In genomic region chr4:154409237-154409721, GRCm38 (mm10) we compare ENCODE assay signal across 12 mouse cellular contexts.
A peak's percentile ranks its signal among the peaks of the same experiment; 100 is the strongest.
DNase-seq lines count a peak whose midpoint lies in the region; ATAC-seq and TF ChIP-seq lines count a peak whose summit lies in the region.
"Had no signal": no experiment of that assay in that cellular context is flagged by ENCODE, and none has a peak within 500 bp of the region (broad histone marks: within the 10 kb centered on the region; RNA-seq: fewer than 3 reads in every experiment).

No protein-coding gene starts in this region.

- no peak overlapping the region for H3K27ac ChIP-seq in kidney, embryonic 14.5 days (ENCODE audit: low read depth, low read length)
- no peak overlapping the region for H3K27ac ChIP-seq in kidney, embryonic 16.5 days (ENCODE audit: low read length)
- H3K27ac ChIP-seq in embryonic facial prominence, embryonic 13.5 days, result peak overlapping the region; percentile 41
- no peak overlapping the region for H3K27ac ChIP-seq in hindbrain, postnatal 0 days
- H3K27ac ChIP-seq: kidney, postnatal 0 days had no signal

- peaks cover 36% of the 10 kb centered on the region for H3K27me3 ChIP-seq in kidney, embryonic 14.5 days (ENCODE audit: control insufficient read depth, insufficient read depth, low read length)
- H3K27me3 ChIP-seq in kidney, embryonic 16.5 days (ENCODE audit: insufficient read depth, low read length), result peaks cover 49% of the 10 kb centered on the region
- peaks cover 77% of the 10 kb centered on the region for H3K27me3 ChIP-seq in E14TG2a.4 (ENCODE audit: insufficient read depth, low read length)
- peaks cover 63% of the 10 kb centered on the region for H3K27me3 ChIP-seq in embryonic facial prominence, embryonic 13.5 days
- peaks cover 5% of the 10 kb centered on the region for H3K27me3 ChIP-seq in hindbrain, postnatal 0 days (ENCODE audit: insufficient read depth, low read length)

- peaks cover 32% of the 10 kb centered on the region for H3K4me1 ChIP-seq in kidney, embryonic 14.5 days (ENCODE audit: control insufficient read depth, insufficient read depth, low read length)
- H3K4me1 ChIP-seq in kidney, embryonic 16.5 days (ENCODE audit: insufficient read depth, low read length), result peaks cover 45% of the 10 kb centered on the region
- peaks cover 43% of the 10 kb centered on the region for H3K4me1 ChIP-seq in E14TG2a.4 (replicated peaks; ENCODE audit: low read depth, low read length)
- peaks cover 65% of the 10 kb centered on the region for H3K4me1 ChIP-seq in embryonic facial prominence, embryonic 13.5 days
- no peaks in the 10 kb centered on the region for H3K4me1 ChIP-seq in hindbrain, postnatal 0 days (ENCODE audit: insufficient read depth, low read length)

- no peak overlapping the region for H3K4me2 ChIP-seq in kidney, embryonic 14.5 days (replicated peaks; ENCODE audit: low read depth, low read length)
- no peak overlapping the region for H3K4me2 ChIP-seq in kidney, embryonic 16.5 days (replicated peaks; ENCODE audit: low read depth, low read length)
- peak overlapping the region; percentile 28 for H3K4me2 ChIP-seq in embryonic facial prominence, embryonic 13.5 days
- no peak overlapping the region for H3K4me2 ChIP-seq in hindbrain, postnatal 0 days (ENCODE audit: low read depth, low read length)

- H3K9ac ChIP-seq in kidney, embryonic 14.5 days (ENCODE audit: low read depth, low read length), result 0 out of 2 replicates have a peak overlapping the region, but pooled peaks have one; percentile 12
- no peak overlapping the region for H3K9ac ChIP-seq in kidney, embryonic 16.5 days (replicated peaks; ENCODE audit: low read length)
- no peak overlapping the region for H3K9ac ChIP-seq in embryonic facial prominence, embryonic 13.5 days
- H3K9ac ChIP-seq in hindbrain, postnatal 0 days (replicated peaks; ENCODE audit: low read length), result no peak overlapping the region

- H3K36me3 ChIP-seq in kidney, embryonic 14.5 days (ENCODE audit: control insufficient read depth, insufficient read depth, low read length), result no peaks in the 10 kb centered on the region
- no peaks in the 10 kb centered on the region for H3K36me3 ChIP-seq in kidney, embryonic 16.5 days (ENCODE audit: insufficient read depth, low read length)
- no peaks in the 10 kb centered on the region for H3K36me3 ChIP-seq in E14TG2a.4 (ENCODE audit: insufficient read depth, low read length)
- no peaks in the 10 kb centered on the region for H3K36me3 ChIP-seq in embryonic facial prominence, embryonic 13.5 days
- no peaks in the 10 kb centered on the region for H3K36me3 ChIP-seq in hindbrain, postnatal 0 days (ENCODE audit: insufficient read depth, low read length)

- TF ChIP-seq CTCF in E14TG2a.4 (conservative IDR thresholded peaks at IDR 0.05; ENCODE audit: low read length), result no peak
- no peak for TF ChIP-seq CTCF in hindbrain, postnatal 0 days (IDR thresholded peaks at IDR 0.05; ENCODE audit: low read depth)

- WGBS in kidney, embryonic 14.5 days, result 49% methylated on average over 19 of the region's 19 CpGs
- 52% methylated on average over 19 of the region's 19 CpGs for WGBS in kidney, embryonic 16.5 days
- 17% methylated on average over 19 of the region's 19 CpGs for WGBS in embryonic facial prominence, embryonic 13.5 days
- 32% methylated on average over 19 of the region's 19 CpGs for WGBS in hindbrain, postnatal 0 days

- H3K4me3 ChIP-seq in kidney, embryonic 14.5 days (ENCODE audit: low read length), result no peak overlapping the region
- no peak overlapping the region for H3K4me3 ChIP-seq in kidney, embryonic 16.5 days (ENCODE audit: low read length)
- H3K4me3 ChIP-seq in E14TG2a.4 (replicated peaks; ENCODE audit: low read length), result peak overlapping the region; percentile 45
- H3K4me3 ChIP-seq in embryonic facial prominence, embryonic 13.5 days, result no peak overlapping the region
- H3K4me3 ChIP-seq in hindbrain, postnatal 0 days (ENCODE audit: low read length), result no peak overlapping the region
- H3K4me3 ChIP-seq: erythroblast, embryonic 14.5 days had no signal

- H3K9me3 ChIP-seq in kidney, embryonic 14.5 days (ENCODE audit: control insufficient read depth, low read length), result no peaks in the 10 kb centered on the region
- H3K9me3 ChIP-seq in kidney, embryonic 16.5 days (ENCODE audit: low read length), result no peaks in the 10 kb centered on the region
- H3K9me3 ChIP-seq in E14TG2a.4 (ENCODE audit: low read length), result no peaks in the 10 kb centered on the region
- H3K9me3 ChIP-seq in embryonic facial prominence, embryonic 13.5 days, result no peaks in the 10 kb centered on the region
- H3K9me3 ChIP-seq in hindbrain, postnatal 0 days (ENCODE audit: low read length), result no peaks in the 10 kb centered on the region

- peak; percentile 48 for DNase-seq in hindbrain, postnatal 0 days (ENCODE audit: low spot score)
- no peak for DNase-seq in cerebellum, adult 9-11 months
- DNase-seq in yolk sac, embryonic 10.5 days (ENCODE audit: low spot score), result no peak
- DNase-seq: cerebellum, adult 11-12 months; lung, postnatal 14 days had no signal

- no peak for ATAC-seq in kidney, embryonic 14.5 days (ENCODE audit: low FRiP score, low TSS enrichment)
- no peak for ATAC-seq in kidney, embryonic 16.5 days (ENCODE audit: low FRiP score, low TSS enrichment)
- peak; percentile 52; the same call in 1 of the 2 replicates for ATAC-seq in embryonic facial prominence, embryonic 13.5 days (ENCODE audit: insufficient number of reproducible peaks, insufficient read depth, low FRiP score, low TSS enrichment, low read depth)
- 0 out of 2 replicates have a peak, but pooled peaks have one; percentile 25 for ATAC-seq in hindbrain, postnatal 0 days
- ATAC-seq in CD4-positive, CD25-positive, alpha-beta regulatory T cell, adult 4 months, result no peak

Comparison
In these comparisons a context has a peak if more than half of its experiments do, and no peak if none do; other contexts are left out.
1. ATAC-seq: peak in embryonic facial prominence, embryonic 13.5 days (single experiment) and hindbrain, postnatal 0 days (single experiment); none in kidney, embryonic 14.5 days (single experiment), kidney, embryonic 16.5 days (single experiment) and CD4-positive, CD25-positive, alpha-beta regulatory T cell, adult 4 months (single experiment).